Mouse (Mus musculus) heart, postnatal 0 days (tissue): ENCODE data around the gene Dnajc7.

Experiments used
- CTCF ChIP-seq: IDR thresholded peaks from 2 replicates; pipeline ENCODE4 v1.5.1; 2016; ENCODE audit warnings: antibody characterized with exemption, control low read depth, low read depth
- EP300 ChIP-seq: IDR thresholded peaks from 2 replicates; pipeline ENCODE4 v1.6.1; 2016; ENCODE audit warnings: antibody characterized with exemption, low read depth

- TF ChIP-seq CTCF (no peak), EP300 (no peak)
Observed at GRCm38 (mm10) chr11:100656458-100656857, 36.5 kb upstream of the Dnajc7 start.
